Mouse (Mus musculus) bone marrow, adult 2 months (tissue): ENCODE results near the gene Zfp423. TPM values are rescaled to one million over a fixed set of nuclear protein-coding genes. Genes with fewer than 3 reads are reported as not detected.

Experiments used
- H3K27ac ChIP-seq: fragments of 200-500 bp; 2 replicates; pipeline ENCODE4 v1.5.1; 2012; ENCODE audit warnings: low read depth, mild to moderate bottlenecking, control low read depth, inconsistent platforms, low read length; ENCODE audit not compliant: control insufficient read depth, poor library complexity, insufficient read depth
- H3K4me1 ChIP-seq: fragments of 200-500 bp; 2 replicates; pipeline ENCODE4 v1.6.1; 2011; ENCODE audit warnings: low read length; ENCODE audit not compliant: control insufficient read depth, insufficient read depth
- H3K4me3 ChIP-seq: fragments of 200-500 bp; replicated peaks from 2 replicates; pipeline ENCODE3; 2011; ENCODE audit warnings: mild to moderate bottlenecking, low read depth, low read length, control low read depth; ENCODE audit not compliant: control insufficient read depth
- CTCF ChIP-seq: fragments of 200-500 bp; IDR thresholded peaks from 2 replicates; pipeline ENCODE4 v1.5.1; 2011; ENCODE audit warnings: low read length, control low read depth; ENCODE audit not compliant: control insufficient read depth, insufficient read depth
- POLR2A ChIP-seq: fragments of 200-500 bp; IDR thresholded peaks from 2 replicates; pipeline ENCODE4 v1.6.1; 2011; ENCODE audit warnings: low read depth, mild to moderate bottlenecking, control low read depth, low read length, borderline replicate concordance; ENCODE audit not compliant: control insufficient read depth
- WGBS: fragments of 180-500 bp; shearing (Covaris S2); methylation state at CpG from one replicate; pipeline ENCODE4 v1.1.7; 2018; 5-methylcytosine and 5-hydroxymethylcytosine counted together
- polyA plus RNA-seq: library from polyadenylated mRNA; stranded (reverse); fragments of >200 nt; gene quantifications from 2 replicates; pipeline ENCODE4 v1.2.4, GENCODE M21; 2011; ENCODE audit warnings: low replicate concordance; ENCODE audit not compliant: missing spikeins, insufficient read depth, insufficient read length

Gene Zfp423
- polyA plus RNA-seq, 1 experiment: 1.8 TPM

- TF ChIP-seq POLR2A: no peak
- no peak for TF ChIP-seq CTCF
- H3K4me1 ChIP-seq: no peaks in the 10 kb centered on the region
- 58% methylated on average over 2 of the region's 2 CpGs for WGBS
Observed at GRCm38 (mm10) chr8:87619529-87619928, 339.9 kb downstream of the Zfp423 start.

DNA sequence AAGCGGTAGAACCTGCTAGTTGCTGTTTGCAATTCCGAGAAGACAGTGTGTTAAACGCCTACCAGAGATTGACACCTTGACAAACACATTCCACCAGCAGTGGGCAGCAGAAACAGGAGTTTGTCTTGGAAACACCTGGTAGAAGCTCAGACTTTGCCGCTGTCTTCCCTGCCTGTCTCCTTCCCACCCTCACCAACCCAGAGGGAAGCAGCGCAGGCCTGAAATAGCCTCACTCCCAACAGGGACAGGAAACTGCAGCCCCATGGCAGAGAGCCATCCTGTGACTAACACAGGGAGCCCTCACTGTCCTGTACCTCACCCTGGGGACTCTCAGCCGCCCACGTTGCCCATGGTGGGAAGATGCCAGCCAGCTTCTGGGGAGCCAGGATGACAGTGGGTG is 340.3 kb downstream of the Zfp423 start:
- no peaks in the 10 kb centered on the region for H3K4me1 ChIP-seq
- no peak overlapping the region for H3K27ac ChIP-seq
- H3K4me3 ChIP-seq: no peak overlapping the region
- 49% methylated on average over 7 of the region's 7 CpGs for WGBS
- TF ChIP-seq CTCF: no peak
- TF ChIP-seq POLR2A: no peak

More at GRCm38 (mm10) chr8:87619529-87619928, 339.9 kb downstream of the Zfp423 start:
- Histone ChIP-seq H3K27ac (no peak overlapping the region), H3K4me3 (no peak overlapping the region)

DNA sequence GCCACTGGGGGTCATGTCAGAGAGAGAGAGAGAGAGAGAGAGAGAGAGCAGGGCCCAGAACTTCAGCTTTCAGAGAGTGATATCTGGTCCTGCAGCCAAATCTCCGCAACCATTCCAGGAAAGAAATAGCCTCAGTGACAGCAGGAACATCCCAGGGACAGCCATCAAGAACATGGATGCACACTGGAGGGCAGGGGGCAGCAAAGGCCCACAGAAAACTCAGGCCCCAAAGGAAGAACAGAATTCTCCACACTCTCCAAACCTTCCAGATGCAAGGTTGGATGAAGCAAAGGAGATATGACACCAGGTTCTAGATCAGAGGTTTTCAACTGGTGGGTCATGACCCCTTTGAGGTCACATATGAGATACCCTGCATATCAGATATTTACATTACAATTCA is 345.7 kb downstream of the Zfp423 start:
- no peak overlapping the region for H3K4me3 ChIP-seq
- no peak overlapping the region for H3K27ac ChIP-seq
- TF ChIP-seq CTCF (no peak), POLR2A (no peak)
- no peaks in the 10 kb centered on the region for H3K4me1 ChIP-seq
- WGBS: 92% methylated on average over 1 of the region's 1 CpGs

Other genes starting within 250 kb of the Zfp423 start
- 11.2 and 16.7 TPM in 2 replicates for gene Cnep1r1, start 159.2 kb upstream of the Zfp423 start, polyA plus RNA-seq
- 15.1 and 15.3 TPM in 2 replicates for gene Heatr3, start 178.3 kb upstream of the Zfp423 start, polyA plus RNA-seq
- 9.0 and 15.1 TPM in 2 replicates for gene Tent4b, start 239.6 kb upstream of the Zfp423 start, polyA plus RNA-seq